Mouse (Mus musculus) G1E-ER4 (cell line): ENCODE results near the gene Celf1. TPM values are rescaled to one million over a fixed set of nuclear protein-coding genes. Genes with fewer than 3 reads are reported as not detected.

Experiments
- GATA1 ChIP-seq: IDR thresholded peaks from one replicate; pipeline ENCODE4 v1.8.0; 2012; ENCODE audit warnings: low read length, inconsistent platforms
- polyA plus RNA-seq: library from polyadenylated mRNA; stranded (reverse); fragments of >175 nt; gene quantifications from 2 replicates; pipeline ENCODE4 v1.2.3, GENCODE M21; 2012

The Celf1 gene
- 93.9 and 99.3 TPM in 2 replicates for polyA plus RNA-seq

- no peak for TF ChIP-seq GATA1
These were observed at the start of gene Celf1 for GRCm38 (mm10) chr2:90940233-90941229. TSS of gene Celf1 (plus strand) at chr2:90940382.

- no peak for TF ChIP-seq GATA1
These were observed 46.4 kb upstream of the Celf1 start for GRCm38 (mm10) chr2:90893673-90894298.

- no peak for TF ChIP-seq GATA1
These were observed 36.8 kb upstream of the Celf1 start for GRCm38 (mm10) chr2:90903398-90903797.

- peak; percentile 11 for TF ChIP-seq GATA1
These were observed 35.9 kb upstream of the Celf1 start, which contains the start of the genes Kbtbd4 and Ndufs3 for GRCm38 (mm10) chr2:90904076-90904855. TSS of gene Kbtbd4 (plus strand) at chr2:90904740. TSS of gene Ndufs3 (minus strand) at chr2:90904827.

- TF ChIP-seq GATA1 = no peak
These were observed 35.3 kb upstream of the Celf1 start for GRCm38 (mm10) chr2:90904856-90905224.

GRCm38 (mm10) chr2:90906721-90907120 is 33.5 kb upstream of the Celf1 start:
- TF ChIP-seq GATA1 = no peak

- TF ChIP-seq GATA1 = no peak
These were observed 29.3 kb upstream of the Celf1 start for GRCm38 (mm10) chr2:90910861-90911260.

- no peak for TF ChIP-seq GATA1
These were observed 28.5 kb upstream of the Celf1 start for GRCm38 (mm10) chr2:90911668-90912067.

- TF ChIP-seq GATA1 = no peak
These were observed 26.5 kb upstream of the Celf1 start for GRCm38 (mm10) chr2:90913671-90914070.

GRCm38 (mm10) chr2:90915516-90915915 is 24.7 kb upstream of the Celf1 start:
- TF ChIP-seq GATA1 = no peak

GRCm38 (mm10) chr2:90916560-90917232 is 23.5 kb upstream of the Celf1 start:
- no peak for TF ChIP-seq GATA1

- no peak for TF ChIP-seq GATA1
These were observed 22.8 kb upstream of the Celf1 start for GRCm38 (mm10) chr2:90917233-90917998.

GRCm38 (mm10) chr2:90917999-90918698 is 22.0 kb upstream of the Celf1 start:
- no peak for TF ChIP-seq GATA1

- TF ChIP-seq GATA1 = no peak
These were observed 19.0 kb upstream of the Celf1 start for GRCm38 (mm10) chr2:90921178-90921577.

GRCm38 (mm10) chr2:90922636-90923035 is 17.5 kb upstream of the Celf1 start:
- TF ChIP-seq GATA1 = no peak
